Mouse (Mus musculus) G1E (cell line): ENCODE data around the gene Ubxn11.

Source experiments
- CTCF ChIP-seq: IDR thresholded peaks from 2 replicates; pipeline ENCODE4 v1.5.1; 2012; ENCODE audit warnings: low read depth, low read length, inconsistent platforms, mixed read lengths
- GATA1 ChIP-seq: IDR thresholded peaks from 2 replicates; pipeline ENCODE4 v1.6.1; 2012; ENCODE audit warnings: borderline replicate concordance, low read length, inconsistent platforms, mixed read lengths
- POLR2AphosphoS5 ChIP-seq: IDR thresholded peaks from 2 replicates; pipeline ENCODE4 v1.6.1; 2012; ENCODE audit warnings: low read depth, low read length, inconsistent platforms; ENCODE audit not compliant: insufficient replicate concordance
- TAL1 ChIP-seq: conservative IDR thresholded peaks from 2 replicates; pipeline ENCODE4 v1.6.1; 2012; ENCODE audit warnings: low read depth, low read length, inconsistent platforms, mixed read lengths

DNA sequence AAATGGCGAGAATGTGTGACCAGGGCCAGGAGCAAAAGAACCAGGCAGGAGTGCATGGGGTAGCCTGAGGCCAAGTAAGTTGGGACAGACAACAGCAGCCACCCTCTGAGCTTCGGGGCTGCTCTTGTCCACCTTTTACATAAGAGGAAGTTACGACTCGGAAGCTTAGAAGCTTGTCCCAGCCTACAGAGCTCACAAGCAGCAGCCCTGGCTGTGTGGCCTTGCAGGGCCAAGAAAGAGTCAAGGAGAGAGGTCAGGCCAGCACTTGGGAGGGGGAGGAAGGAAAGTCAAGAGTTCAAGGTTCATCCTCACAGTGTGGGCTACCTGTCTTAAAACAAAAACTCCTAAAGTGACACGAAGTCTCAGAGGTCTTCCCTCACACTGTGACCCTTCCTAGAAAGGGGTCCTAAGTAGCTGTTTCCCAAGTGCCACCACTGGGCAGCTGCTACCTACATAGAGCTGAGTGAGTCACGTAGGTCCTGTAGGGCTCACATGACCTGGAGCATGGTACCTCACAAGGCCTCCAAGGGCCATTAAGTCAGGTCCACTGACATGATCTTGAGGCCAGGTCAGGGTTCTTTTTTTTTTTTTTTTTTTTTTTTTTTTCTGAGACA, 17.9 kb downstream of the Ubxn11 start:
- TF ChIP-seq CTCF = no peak
- TF ChIP-seq GATA1 = no peak
- TF ChIP-seq POLR2AphosphoS5 = no peak
- no peak for TF ChIP-seq TAL1
